Mouse (Mus musculus): Measurements from ENCODE around the gene Phyhd1. TPM values are rescaled to one million over a fixed set of nuclear protein-coding genes. Genes with fewer than 3 reads are reported as not detected.

Gene Phyhd1
- polyA plus RNA-seq, 1 experiment from 2014 or later: 13.3 TPM

DNA sequence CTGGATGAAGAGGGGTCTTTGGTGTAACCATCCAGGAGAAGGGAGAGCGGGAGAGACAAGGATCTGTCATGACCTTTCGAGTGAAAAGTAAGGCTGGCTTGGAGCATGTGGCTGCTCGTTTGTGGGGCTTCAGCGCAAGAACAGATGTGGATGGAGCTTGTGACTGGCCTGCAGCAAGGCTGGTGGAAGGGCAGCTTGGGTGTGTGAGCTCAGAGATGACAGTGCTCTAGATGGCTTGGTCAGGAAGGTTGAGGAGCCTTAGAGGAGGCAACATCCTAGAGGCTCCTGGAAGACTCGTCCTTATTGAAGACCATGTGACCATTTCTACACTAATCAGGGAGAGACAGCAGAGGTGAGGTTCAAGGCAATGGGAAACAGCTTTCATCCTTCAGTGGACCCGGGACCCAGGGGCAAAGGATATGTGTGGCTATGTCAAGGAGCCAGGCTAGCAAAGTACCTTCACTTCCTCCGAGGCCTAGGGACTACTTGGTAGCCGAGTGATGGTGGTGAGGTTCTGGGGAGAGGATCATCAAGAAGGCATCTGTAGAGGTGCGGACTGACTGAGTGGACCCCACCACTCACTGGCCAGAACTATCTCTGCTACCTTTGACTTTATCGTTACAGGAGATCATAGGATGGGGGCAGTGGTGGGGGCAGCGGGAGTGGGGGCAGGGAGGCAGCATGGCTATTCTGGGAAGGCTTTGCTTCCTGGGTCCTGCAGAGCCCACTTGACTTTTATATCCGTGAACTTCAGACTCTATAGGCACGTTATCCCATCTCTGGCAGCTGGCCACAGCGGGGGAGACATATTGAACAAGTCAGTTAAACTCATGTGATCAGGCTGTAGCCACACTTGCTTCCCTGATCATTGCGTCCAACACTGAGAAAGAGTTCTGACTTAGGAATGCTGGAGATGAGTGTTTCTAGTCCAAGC lies 6.6 kb upstream of the Phyhd1 start:
- Histone ChIP-seq H3K4me2 (ENCODE audit: low read depth, low read length) (no peak overlapping the region), H3K4me1 (ENCODE audit: control insufficient read depth, insufficient read depth, low read length) (peaks cover 7% of the 10 kb centered on the region), H3K9me3 (replicated peaks; ENCODE audit: control insufficient read depth, low read length) (no peaks in the 10 kb centered on the region), H3K4me3 (replicated peaks; ENCODE audit: low read length) (no peak overlapping the region), H3K27me3 (ENCODE audit: control insufficient read depth, insufficient read depth, low read length) (no peaks in the 10 kb centered on the region), H3K36me3 (ENCODE audit: control insufficient read depth, insufficient read depth, low read length) (peaks cover 28% of the 10 kb centered on the region), H3K27ac (ENCODE audit: low read length) (0 out of 2 replicates have a peak overlapping the region, but pooled peaks have one; percentile 17), H3K9ac (ENCODE audit: low read length) (no peak overlapping the region)
- no peak for ATAC-seq (ENCODE audit: insufficient read depth, low FRiP score)
- WGBS: 85% methylated on average over 15 of the region's 15 CpGs

DNA sequence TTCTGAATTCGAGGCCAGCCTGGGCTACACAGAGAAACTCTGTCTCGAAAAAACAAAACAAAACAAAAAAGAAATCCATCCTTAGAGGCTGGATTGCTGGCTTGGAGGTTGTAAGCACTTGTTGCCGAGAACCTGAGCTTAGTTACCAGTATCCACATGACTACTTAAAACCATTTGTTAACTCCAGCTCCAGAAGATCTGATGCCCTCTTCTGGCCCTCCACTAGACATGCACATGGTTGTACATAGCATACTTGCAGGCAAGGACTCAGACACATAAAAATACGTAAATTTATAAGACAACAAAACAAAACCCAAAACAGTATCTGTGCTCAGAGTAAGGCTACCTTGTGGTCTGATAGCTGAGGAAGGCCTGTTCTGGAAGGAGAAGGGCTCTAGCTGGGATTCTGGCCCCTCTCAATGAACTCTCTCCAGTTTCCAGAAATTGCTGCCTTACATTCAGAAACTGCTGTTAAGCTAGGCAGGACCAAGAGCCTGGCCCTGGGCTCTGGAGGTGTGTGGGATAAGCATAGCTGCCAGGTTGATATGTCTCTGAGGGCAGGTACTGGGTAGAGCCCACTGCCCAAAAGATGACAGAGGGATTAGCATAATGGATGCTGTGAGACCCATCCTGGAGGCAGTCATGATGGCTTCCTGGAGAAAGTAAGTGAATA lies 4.8 kb upstream of the Phyhd1 start:
- Histone ChIP-seq H3K36me3 (ENCODE audit: control insufficient read depth, insufficient read depth, low read length) (peaks cover 17% of the 10 kb centered on the region), H3K4me1 (ENCODE audit: control insufficient read depth, insufficient read depth, low read length) (peaks cover 25% of the 10 kb centered on the region), H3K4me3 (replicated peaks; ENCODE audit: low read length) (no peak overlapping the region), H3K9me3 (replicated peaks; ENCODE audit: control insufficient read depth, low read length) (no peaks in the 10 kb centered on the region), H3K9ac (ENCODE audit: low read length) (no peak overlapping the region), H3K4me2 (ENCODE audit: low read depth, low read length) (no peak overlapping the region), H3K27ac (ENCODE audit: low read length) (no peak overlapping the region), H3K27me3 (ENCODE audit: control insufficient read depth, insufficient read depth, low read length) (no peaks in the 10 kb centered on the region)
- ATAC-seq (ENCODE audit: insufficient read depth, low FRiP score): no peak
- WGBS: 83% methylated on average over 4 of the region's 4 CpGs

DNA sequence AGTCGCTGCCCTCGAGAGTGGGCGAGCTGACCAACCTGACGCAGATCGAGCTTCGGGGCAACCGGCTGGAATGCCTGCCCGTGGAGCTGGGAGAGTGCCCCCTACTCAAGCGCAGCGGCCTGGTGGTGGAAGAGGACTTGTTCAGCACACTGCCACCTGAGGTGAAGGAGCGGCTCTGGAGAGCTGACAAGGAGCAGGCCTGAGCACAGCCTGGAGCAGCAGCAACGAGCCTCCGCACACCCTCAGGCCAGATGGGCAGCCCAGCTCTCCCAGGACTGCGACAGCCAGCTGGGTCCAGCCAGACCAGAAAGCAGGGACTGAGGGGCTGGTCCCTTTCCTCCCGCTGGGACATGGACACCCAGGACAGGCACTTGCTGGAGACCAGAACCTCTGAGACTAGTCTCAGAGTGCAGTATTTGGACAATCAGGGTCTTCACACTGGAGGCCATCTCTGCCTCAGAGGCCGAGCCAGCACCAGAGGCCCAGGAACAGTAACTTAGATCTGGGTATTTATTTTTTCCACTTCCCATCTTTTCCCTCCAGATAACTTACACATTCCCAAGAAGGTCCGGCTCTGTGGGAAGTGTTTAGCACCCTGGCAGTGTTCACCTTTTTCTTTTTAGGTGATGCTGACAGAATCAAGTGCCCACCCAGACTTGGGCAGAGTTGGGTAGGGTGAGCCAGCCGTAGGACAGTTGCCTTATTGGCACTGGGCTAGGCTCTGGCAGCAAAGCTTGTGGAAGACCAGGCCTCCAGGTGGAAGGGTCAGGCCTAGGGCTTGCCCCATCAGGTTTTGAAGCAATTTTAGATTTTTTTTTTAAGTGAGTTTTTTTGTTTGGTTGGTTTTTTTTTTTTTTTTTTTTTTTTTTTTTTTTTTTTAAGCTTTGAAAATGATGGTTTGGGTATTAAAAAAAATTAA lies 3.8 kb upstream of the Phyhd1 start:
- Histone ChIP-seq H3K4me3 (replicated peaks; ENCODE audit: low read length) (no peak overlapping the region), H3K9me3 (replicated peaks; ENCODE audit: control insufficient read depth, low read length) (no peaks in the 10 kb centered on the region), H3K36me3 (ENCODE audit: control insufficient read depth, insufficient read depth, low read length) (peaks cover 7% of the 10 kb centered on the region), H3K27ac (ENCODE audit: low read length) (no peak overlapping the region), H3K4me1 (ENCODE audit: control insufficient read depth, insufficient read depth, low read length) (peaks cover 34% of the 10 kb centered on the region), H3K27me3 (ENCODE audit: control insufficient read depth, insufficient read depth, low read length) (no peaks in the 10 kb centered on the region), H3K9ac (ENCODE audit: low read length) (no peak overlapping the region), H3K4me2 (ENCODE audit: low read depth, low read length) (no peak overlapping the region)
- WGBS: 87% methylated on average over 18 of the region's 18 CpGs
- no peak for ATAC-seq (ENCODE audit: insufficient read depth, low FRiP score)

GRCm38 (mm10) chr2:30262840-30263441 lies 3.1 kb upstream of the Phyhd1 start:
- no peak overlapping the region for H3K4me2 ChIP-seq (ENCODE audit: low read depth, low read length)
- peaks cover 6% of the 10 kb centered on the region for H3K36me3 ChIP-seq (ENCODE audit: control insufficient read depth, insufficient read depth, low read length)
- H3K27me3 ChIP-seq (ENCODE audit: control insufficient read depth, insufficient read depth, low read length): no peaks in the 10 kb centered on the region
- H3K9ac ChIP-seq (ENCODE audit: low read length): no peak overlapping the region
- peaks cover 35% of the 10 kb centered on the region for H3K4me1 ChIP-seq (ENCODE audit: control insufficient read depth, insufficient read depth, low read length)
- WGBS: 40% methylated on average over 4 of the region's 4 CpGs
- no peak overlapping the region for H3K27ac ChIP-seq (ENCODE audit: low read length)
- no peak overlapping the region for H3K4me3 ChIP-seq (replicated peaks; ENCODE audit: low read length)
- ATAC-seq (ENCODE audit: insufficient read depth, low FRiP score): no peak
- no peaks in the 10 kb centered on the region for H3K9me3 ChIP-seq (replicated peaks; ENCODE audit: control insufficient read depth, low read length)

DNA sequence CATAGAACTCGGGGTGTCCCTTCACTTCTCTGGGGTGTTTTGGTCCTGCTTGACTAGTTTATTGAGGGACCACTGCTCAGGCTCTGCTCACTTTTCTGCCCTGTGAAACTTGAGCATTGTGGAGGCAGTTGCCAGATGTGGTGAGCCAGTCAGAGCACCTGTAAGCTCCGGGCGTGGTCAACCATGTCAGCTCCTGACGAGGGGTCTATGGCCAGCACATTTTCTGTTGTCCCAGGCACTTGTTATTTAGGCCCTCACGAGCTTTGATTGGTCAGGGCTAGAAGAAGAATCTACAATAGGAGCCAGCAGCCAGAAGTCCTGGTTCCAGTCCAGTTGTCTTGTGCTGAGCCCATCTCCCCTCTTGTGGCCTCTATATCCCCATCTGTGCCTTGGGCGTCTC lies 2.2 kb upstream of the Phyhd1 start:
- no peak for ATAC-seq (ENCODE audit: insufficient read depth, low FRiP score)
- Histone ChIP-seq H3K4me3 (replicated peaks; ENCODE audit: low read length) (no peak overlapping the region), H3K36me3 (ENCODE audit: control insufficient read depth, insufficient read depth, low read length) (peaks cover 6% of the 10 kb centered on the region), H3K9ac (ENCODE audit: low read length) (no peak overlapping the region), H3K4me1 (ENCODE audit: control insufficient read depth, insufficient read depth, low read length) (peaks cover 34% of the 10 kb centered on the region), H3K9me3 (replicated peaks; ENCODE audit: control insufficient read depth, low read length) (no peaks in the 10 kb centered on the region), H3K27me3 (ENCODE audit: control insufficient read depth, insufficient read depth, low read length) (no peaks in the 10 kb centered on the region), H3K27ac (ENCODE audit: low read length) (no peak overlapping the region), H3K4me2 (ENCODE audit: low read depth, low read length) (no peak overlapping the region)
- 80% methylated on average over 6 of the region's 6 CpGs for WGBS

DNA sequence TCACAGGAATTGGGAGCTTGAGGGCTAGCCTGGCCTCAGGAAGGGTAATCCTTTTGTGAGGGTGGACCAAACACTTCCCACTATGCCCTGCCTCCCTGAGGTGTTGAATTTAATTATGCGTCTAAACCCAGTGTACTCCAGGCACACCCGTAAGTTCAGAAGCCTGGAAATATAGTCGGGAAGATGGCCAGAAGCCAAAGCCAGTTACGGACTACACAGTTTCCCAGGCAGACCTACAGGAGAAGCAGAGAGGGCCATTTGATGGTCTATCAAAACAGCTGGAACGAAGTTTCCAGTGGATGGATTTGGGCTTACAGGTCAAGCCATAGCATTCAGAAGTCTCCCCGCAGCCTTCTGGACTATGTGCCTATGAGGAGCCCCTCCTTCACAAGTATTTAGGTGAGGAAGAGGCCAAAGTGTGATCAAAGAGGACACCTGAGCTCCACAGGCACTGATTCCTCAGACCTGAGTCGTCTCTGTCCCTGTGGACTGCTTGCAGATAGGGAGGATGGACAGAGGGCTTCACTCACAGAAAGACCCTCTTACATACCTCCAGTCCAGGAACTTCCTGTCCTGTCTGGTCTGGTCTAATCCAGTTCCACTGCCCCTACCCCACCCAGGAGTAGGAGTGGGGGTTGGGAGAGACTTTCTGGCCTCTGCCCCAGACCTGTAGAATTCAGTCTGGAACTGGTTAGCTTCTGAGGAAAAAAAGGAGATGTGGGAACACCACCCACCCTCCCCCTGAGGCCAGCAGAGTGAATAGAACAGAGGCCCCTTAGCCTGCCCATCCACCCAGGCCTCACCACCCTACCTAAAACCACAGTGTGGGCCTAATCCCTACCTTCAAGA lies 1.1 kb upstream of the Phyhd1 start:
- H3K4me3 ChIP-seq (replicated peaks; ENCODE audit: low read length): no peak overlapping the region
- peak overlapping the region; percentile 95 for H3K27ac ChIP-seq (ENCODE audit: low read length)
- H3K9me3 ChIP-seq (replicated peaks; ENCODE audit: control insufficient read depth, low read length): no peaks in the 10 kb centered on the region
- no peak for ATAC-seq (ENCODE audit: insufficient read depth, low FRiP score)
- peaks cover 6% of the 10 kb centered on the region for H3K36me3 ChIP-seq (ENCODE audit: control insufficient read depth, insufficient read depth, low read length)
- H3K9ac ChIP-seq (ENCODE audit: low read length): 0 out of 2 replicates have a peak overlapping the region, but pooled peaks have one; percentile 29
- H3K4me1 ChIP-seq (ENCODE audit: control insufficient read depth, insufficient read depth, low read length): peaks cover 36% of the 10 kb centered on the region
- H3K27me3 ChIP-seq (ENCODE audit: control insufficient read depth, insufficient read depth, low read length): no peaks in the 10 kb centered on the region
- 48% methylated on average over 7 of the region's 7 CpGs for WGBS
- no peak overlapping the region for H3K4me2 ChIP-seq (ENCODE audit: low read depth, low read length)

- H3K9ac ChIP-seq (ENCODE audit: low read length): peak overlapping the region; percentile 64
- peak overlapping the region; percentile 95 for H3K27ac ChIP-seq (ENCODE audit: low read length)
- H3K9me3 ChIP-seq (replicated peaks; ENCODE audit: control insufficient read depth, low read length): no peaks in the 10 kb centered on the region
- H3K36me3 ChIP-seq (ENCODE audit: control insufficient read depth, insufficient read depth, low read length): no peaks in the 10 kb centered on the region; the same call in 1 of the 2 replicates
- H3K4me3 ChIP-seq (replicated peaks; ENCODE audit: low read length): peak overlapping the region; percentile 31
- H3K4me1 ChIP-seq (ENCODE audit: control insufficient read depth, insufficient read depth, low read length): peaks cover 39% of the 10 kb centered on the region
- H3K4me2 ChIP-seq (ENCODE audit: low read depth, low read length): peak overlapping the region; percentile 46
- H3K27me3 ChIP-seq (ENCODE audit: control insufficient read depth, insufficient read depth, low read length): no peaks in the 10 kb centered on the region
- 9% methylated on average over 4 of the region's 4 CpGs for WGBS
- peak; percentile 84; the same call in 1 of the 2 replicates for ATAC-seq (ENCODE audit: insufficient read depth, low FRiP score)
These were observed 464 bp downstream of the Phyhd1 start for GRCm38 (mm10) chr2:30266392-30266941.
